Mouse (Mus musculus) liver, embryonic 15.5 days (tissue): ENCODE results near the gene Tsr1. TPM values are rescaled to one million over a fixed set of nuclear protein-coding genes. Genes with fewer than 3 reads are reported as not detected.

Source experiments
- ATAC-seq: fragments of 200-750 bp; cut with Nextera tagmentation; 2 replicates; pipeline ENCODE4 v1.8.0; 2017; ENCODE audit warnings: moderate number of reproducible peaks, mild to moderate bottlenecking, moderate library complexity; ENCODE audit not compliant: insufficient read depth
- H3K27ac ChIP-seq: fragments of 300-500 bp; sonication (generic); replicated peaks from 2 replicates; pipeline ENCODE4 v1.5.1; 2015; ENCODE audit warnings: mild to moderate bottlenecking, inconsistent platforms
- H3K27me3 ChIP-seq: fragments of 300-500 bp; sonication (generic); 2 replicates; pipeline ENCODE4 v1.6.1; 2015; ENCODE audit warnings: mild to moderate bottlenecking, inconsistent platforms
- H3K36me3 ChIP-seq: fragments of 300-500 bp; sonication (generic); replicated peaks from 2 replicates; pipeline ENCODE4 v1.6.1; 2015; ENCODE audit warnings: moderate library complexity, mild to moderate bottlenecking, inconsistent platforms
- H3K4me1 ChIP-seq: fragments of 300-500 bp; sonication (generic); replicated peaks from 2 replicates; pipeline ENCODE4 v1.6.1; 2015; ENCODE audit warnings: inconsistent platforms
- H3K4me2 ChIP-seq: fragments of 300-500 bp; sonication (generic); 2 replicates; pipeline ENCODE4 v1.6.1; 2015; ENCODE audit warnings: moderate library complexity, mild to moderate bottlenecking, inconsistent platforms
- H3K4me3 ChIP-seq: fragments of 300-500 bp; sonication (generic); replicated peaks from 2 replicates; pipeline ENCODE4 v1.5.1; 2015; ENCODE audit warnings: mild to moderate bottlenecking, inconsistent platforms
- H3K9ac ChIP-seq: fragments of 300-500 bp; sonication (generic); 2 replicates; pipeline ENCODE4 v1.6.1; 2015; ENCODE audit warnings: moderate library complexity, mild to moderate bottlenecking, inconsistent platforms
- H3K9me3 ChIP-seq: fragments of 300-500 bp; sonication (generic); replicated peaks from 2 replicates; pipeline ENCODE4 v1.6.1; 2016; ENCODE audit warnings: inconsistent platforms
- WGBS: fragments of 180-500 bp; shearing (Covaris S2); methylation state at CpG from one replicate; pipeline ENCODE4 v1.1.7; 2015; ENCODE audit warnings: mixed read lengths; ENCODE audit not compliant: insufficient replicate concordance; 5-methylcytosine and 5-hydroxymethylcytosine counted together
- polyA plus RNA-seq: library from polyadenylated mRNA; unstranded; fragments of >200 nt; fragmentation: Nextera tagmentation; extraction: Ambion mirVana; gene quantifications from 2 replicates; pipeline ENCODE4 v1.2.1, GENCODE M21; 2015

The Tsr1 gene
- polyA plus RNA-seq, 1 experiment from 2014 or later: 20.0 TPM

DNA sequence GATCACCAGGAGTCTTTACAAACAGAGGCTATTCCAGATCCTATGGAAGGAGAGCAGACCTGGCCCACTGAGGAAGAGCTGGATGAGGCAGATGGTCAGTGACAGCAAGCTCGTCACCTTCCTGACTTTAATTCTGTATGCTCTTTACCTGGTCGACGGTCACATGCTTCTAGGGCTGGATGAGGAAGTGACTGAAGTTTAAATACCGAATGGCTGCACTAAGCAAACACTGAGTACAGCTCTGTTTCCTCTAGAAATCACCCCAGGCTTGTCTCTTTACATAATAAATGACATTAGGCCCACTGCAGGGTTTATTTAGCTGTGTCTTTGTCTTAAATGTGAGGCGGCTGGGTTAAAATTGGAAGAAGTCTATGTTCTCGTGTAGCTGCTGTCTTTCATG is 3.7 kb downstream of the Tsr1 start:
- Histone ChIP-seq H3K9ac (no peak overlapping the region), H3K4me2 (no peak overlapping the region), H3K4me3 (no peak overlapping the region), H3K4me1 (peaks cover 40% of the 10 kb centered on the region), H3K9me3 (no peaks in the 10 kb centered on the region), H3K27me3 (no peaks in the 10 kb centered on the region), H3K27ac (no peak overlapping the region), H3K36me3 (peaks cover 70% of the 10 kb centered on the region)
- WGBS: 73% methylated on average over 6 of the region's 6 CpGs
- ATAC-seq: no peak

DNA sequence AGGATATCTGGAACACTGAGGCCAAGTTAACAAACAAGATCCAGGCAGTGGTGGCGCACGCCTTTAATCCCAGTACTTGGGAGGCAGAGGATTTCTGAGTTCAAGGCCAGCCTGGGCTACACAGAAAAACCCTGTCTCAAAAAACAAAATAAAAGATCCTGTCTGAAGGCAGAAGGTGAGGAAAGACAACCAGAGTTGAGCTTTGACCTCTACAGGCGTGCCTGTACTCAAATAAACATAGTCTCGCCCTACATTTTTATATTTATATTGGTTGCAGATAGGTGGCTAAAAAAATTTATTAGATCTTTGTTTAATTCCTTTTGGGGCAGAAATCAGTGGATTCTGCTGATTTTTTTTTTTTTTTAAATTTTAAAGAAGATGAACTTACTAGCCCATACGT is 4.5 kb downstream of the Tsr1 start:
- H3K9ac ChIP-seq: no peak overlapping the region
- H3K4me2 ChIP-seq: no peak overlapping the region
- H3K9me3 ChIP-seq: no peaks in the 10 kb centered on the region
- H3K27ac ChIP-seq: no peak overlapping the region
- no peak for ATAC-seq
- H3K36me3 ChIP-seq: peaks cover 79% of the 10 kb centered on the region
- peaks cover 35% of the 10 kb centered on the region for H3K4me1 ChIP-seq
- H3K27me3 ChIP-seq: no peaks in the 10 kb centered on the region
- no peak overlapping the region for H3K4me3 ChIP-seq
- WGBS: 76% methylated on average over 5 of the region's 5 CpGs

DNA sequence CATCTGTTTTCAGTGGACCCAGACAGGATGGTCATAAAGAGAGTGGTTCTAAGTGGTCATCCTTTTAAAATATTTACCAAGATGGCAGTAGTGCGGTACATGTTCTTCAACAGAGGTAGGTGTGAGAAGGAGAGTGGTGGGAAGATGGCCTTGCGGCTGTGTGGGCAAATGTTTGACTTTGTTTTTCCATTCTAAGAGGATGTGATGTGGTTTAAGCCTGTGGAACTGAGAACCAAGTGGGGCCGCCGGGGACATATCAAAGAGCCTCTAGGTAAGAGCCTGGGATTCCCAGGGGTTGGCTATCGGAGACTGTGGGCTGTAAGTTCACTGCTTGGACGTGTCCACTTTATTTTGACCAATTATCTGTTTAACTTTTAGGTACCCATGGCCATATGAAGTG is 10.0 kb downstream of the Tsr1 start:
- H3K4me1 ChIP-seq: no peaks in the 10 kb centered on the region
- WGBS: 85% methylated on average over 6 of the region's 6 CpGs
- H3K27ac ChIP-seq: no peak overlapping the region
- H3K9ac ChIP-seq: no peak overlapping the region
- H3K4me3 ChIP-seq: no peak overlapping the region
- no peak for ATAC-seq
- H3K9me3 ChIP-seq: no peaks in the 10 kb centered on the region
- H3K36me3 ChIP-seq: peaks cover 70% of the 10 kb centered on the region
- H3K27me3 ChIP-seq: no peaks in the 10 kb centered on the region
- no peak overlapping the region for H3K4me2 ChIP-seq

DNA sequence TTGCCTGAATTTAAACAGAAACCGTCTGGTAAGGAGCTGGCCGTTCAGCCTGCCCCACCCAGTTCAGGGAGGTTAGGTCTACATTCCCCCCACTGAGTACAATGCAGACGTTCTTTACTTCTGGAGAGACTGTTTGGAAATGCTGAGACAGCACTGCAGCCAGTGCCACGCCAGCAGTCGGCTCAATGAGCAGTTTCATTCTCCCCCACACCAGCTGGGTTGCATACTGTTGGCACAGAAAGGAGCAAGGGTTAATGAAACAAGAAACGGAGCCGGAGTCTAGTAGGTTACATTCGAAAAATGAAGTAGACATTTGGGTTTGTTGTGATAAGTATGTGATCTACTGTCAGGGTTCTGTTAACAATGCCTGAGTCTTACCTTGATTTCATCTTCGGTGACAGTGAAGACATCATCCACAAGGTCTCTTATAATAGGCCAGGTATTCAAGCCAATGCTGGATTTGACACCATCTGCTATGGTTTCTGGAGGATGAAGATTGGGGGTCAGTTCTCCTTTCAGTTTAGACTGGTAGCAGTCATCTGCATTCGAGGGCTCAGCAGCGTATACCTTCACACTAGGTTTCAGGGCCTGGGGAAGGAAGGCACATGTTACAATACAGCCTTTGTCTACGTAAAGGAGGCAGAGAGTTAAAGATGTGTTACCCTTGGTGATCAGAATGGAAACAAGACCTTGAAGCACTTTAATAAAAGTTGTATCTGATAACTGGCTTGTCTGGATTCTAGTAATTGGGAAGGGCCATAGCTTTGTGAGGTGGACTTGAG is 10.9 kb downstream of the Tsr1 start:
- Histone ChIP-seq H3K27me3 (no peaks in the 10 kb centered on the region), H3K9ac (no peak overlapping the region), H3K4me1 (no peaks in the 10 kb centered on the region), H3K4me2 (no peak overlapping the region), H3K36me3 (peaks cover 61% of the 10 kb centered on the region), H3K4me3 (no peak overlapping the region), H3K27ac (no peak overlapping the region), H3K9me3 (no peaks in the 10 kb centered on the region)
- ATAC-seq: no peak
- 66% methylated on average over 12 of the region's 12 CpGs for WGBS

DNA sequence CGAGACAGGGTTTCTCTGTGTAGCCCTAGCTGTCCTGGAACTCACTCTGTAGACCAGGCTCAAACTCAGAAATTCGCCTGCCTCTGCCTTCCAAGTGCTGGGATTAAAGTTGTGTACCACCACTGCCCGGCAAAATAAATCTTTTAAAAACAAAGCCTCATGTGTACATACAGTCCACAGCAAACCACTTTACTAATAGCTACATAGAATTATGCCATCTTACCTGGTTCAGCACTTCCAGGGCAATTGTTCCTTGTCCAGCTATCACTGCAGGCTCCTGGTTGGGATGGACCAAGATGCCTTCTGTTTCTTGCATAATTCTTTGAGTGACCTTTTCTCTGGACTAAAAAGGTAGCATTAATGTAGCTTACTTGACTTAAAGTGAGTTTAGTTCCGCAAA is 12.1 kb downstream of the Tsr1 start:
- H3K36me3 ChIP-seq: peaks cover 49% of the 10 kb centered on the region
- ATAC-seq: no peak
- no peak overlapping the region for H3K4me3 ChIP-seq
- no peak overlapping the region for H3K9ac ChIP-seq
- H3K4me1 ChIP-seq: no peaks in the 10 kb centered on the region
- no peak overlapping the region for H3K4me2 ChIP-seq
- H3K27me3 ChIP-seq: no peaks in the 10 kb centered on the region
- no peaks in the 10 kb centered on the region for H3K9me3 ChIP-seq
- no peak overlapping the region for H3K27ac ChIP-seq
- 68% methylated on average over 4 of the region's 4 CpGs for WGBS

DNA sequence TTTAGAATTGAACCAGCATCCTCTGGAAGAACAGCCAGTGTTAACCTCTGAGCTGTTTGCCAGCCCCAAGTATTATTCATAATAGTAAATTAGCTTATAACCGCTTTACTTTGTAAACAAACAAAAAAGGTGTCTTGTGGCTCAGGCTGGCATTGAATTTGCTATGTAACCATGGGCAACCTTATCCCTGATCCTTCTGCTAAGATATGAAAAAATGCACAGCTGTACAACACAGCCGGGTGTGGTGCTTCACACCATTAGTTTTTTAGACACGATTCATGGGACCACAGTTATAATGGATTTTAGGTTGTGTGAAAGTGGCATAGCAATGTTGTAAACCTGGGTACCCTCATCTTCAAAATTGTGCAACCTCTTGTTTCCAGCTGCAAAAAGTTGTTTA is 14.6 kb downstream of the Tsr1 start:
- no peaks in the 10 kb centered on the region for H3K4me1 ChIP-seq
- H3K4me2 ChIP-seq: no peak overlapping the region
- H3K9me3 ChIP-seq: no peaks in the 10 kb centered on the region
- 56% methylated on average over 3 of the region's 3 CpGs for WGBS
- H3K27me3 ChIP-seq: no peaks in the 10 kb centered on the region
- no peak overlapping the region for H3K9ac ChIP-seq
- no peak overlapping the region for H3K4me3 ChIP-seq
- H3K36me3 ChIP-seq: peaks cover 24% of the 10 kb centered on the region
- H3K27ac ChIP-seq: no peak overlapping the region
- ATAC-seq: no peak

DNA sequence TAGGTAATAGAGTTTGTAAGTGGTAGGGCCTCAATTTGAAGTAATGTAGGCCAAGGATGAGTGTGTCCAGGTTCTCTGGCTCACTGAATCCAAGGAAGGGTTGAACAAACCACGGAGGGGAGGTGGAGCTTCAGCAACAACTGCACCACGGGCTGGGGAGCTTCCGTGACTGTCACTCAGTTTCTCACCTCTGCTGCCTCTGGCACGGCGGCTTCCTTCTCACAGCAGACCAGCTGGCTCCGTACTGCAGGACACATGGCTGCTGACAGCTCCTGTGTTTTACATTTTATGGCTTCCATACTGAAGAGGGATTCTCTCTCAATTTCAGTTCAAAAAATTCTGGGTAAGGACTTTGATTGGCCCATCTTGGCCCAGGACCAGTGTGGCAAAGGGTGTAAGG is 21.4 kb downstream of the Tsr1 start:
- Histone ChIP-seq H3K36me3 (peaks cover 13% of the 10 kb centered on the region; the same call in 1 of the 2 replicates), H3K4me3 (no peak overlapping the region), H3K27me3 (no peaks in the 10 kb centered on the region), H3K4me1 (peaks cover 5% of the 10 kb centered on the region), H3K9me3 (no peaks in the 10 kb centered on the region), H3K27ac (no peak overlapping the region), H3K9ac (no peak overlapping the region), H3K4me2 (no peak overlapping the region)
- 65% methylated on average over 6 of the region's 6 CpGs for WGBS
- ATAC-seq: no peak

DNA sequence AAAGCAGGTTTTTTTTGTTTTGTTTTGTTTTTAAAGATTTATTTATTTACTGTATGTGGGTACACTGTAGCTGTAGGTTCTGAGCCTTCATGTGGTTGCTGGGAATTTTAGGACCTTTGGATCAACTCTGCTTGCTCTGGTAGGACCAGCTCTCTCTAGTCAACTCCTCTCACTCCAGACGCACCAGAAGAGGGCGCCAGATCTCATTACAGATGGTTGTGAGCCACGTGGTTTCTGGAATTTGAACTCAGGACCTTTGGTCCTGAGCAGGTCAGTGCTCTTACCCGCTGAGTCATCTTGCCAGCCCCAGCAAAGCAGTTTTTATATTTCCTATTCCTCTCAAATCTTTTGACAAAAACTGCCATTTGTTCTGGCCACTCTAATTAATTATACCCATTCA is 26.3 kb downstream of the Tsr1 start:
- H3K27ac ChIP-seq: no peak overlapping the region
- no peak overlapping the region for H3K4me3 ChIP-seq
- no peaks in the 10 kb centered on the region for H3K9me3 ChIP-seq
- peaks cover 23% of the 10 kb centered on the region for H3K4me1 ChIP-seq
- ATAC-seq: no peak
- WGBS: 38% methylated on average over 4 of the region's 4 CpGs
- H3K27me3 ChIP-seq: no peaks in the 10 kb centered on the region
- no peak overlapping the region for H3K4me2 ChIP-seq
- peaks cover 3% of the 10 kb centered on the region; the same call in 1 of the 2 replicates for H3K36me3 ChIP-seq
- H3K9ac ChIP-seq: no peak overlapping the region

DNA sequence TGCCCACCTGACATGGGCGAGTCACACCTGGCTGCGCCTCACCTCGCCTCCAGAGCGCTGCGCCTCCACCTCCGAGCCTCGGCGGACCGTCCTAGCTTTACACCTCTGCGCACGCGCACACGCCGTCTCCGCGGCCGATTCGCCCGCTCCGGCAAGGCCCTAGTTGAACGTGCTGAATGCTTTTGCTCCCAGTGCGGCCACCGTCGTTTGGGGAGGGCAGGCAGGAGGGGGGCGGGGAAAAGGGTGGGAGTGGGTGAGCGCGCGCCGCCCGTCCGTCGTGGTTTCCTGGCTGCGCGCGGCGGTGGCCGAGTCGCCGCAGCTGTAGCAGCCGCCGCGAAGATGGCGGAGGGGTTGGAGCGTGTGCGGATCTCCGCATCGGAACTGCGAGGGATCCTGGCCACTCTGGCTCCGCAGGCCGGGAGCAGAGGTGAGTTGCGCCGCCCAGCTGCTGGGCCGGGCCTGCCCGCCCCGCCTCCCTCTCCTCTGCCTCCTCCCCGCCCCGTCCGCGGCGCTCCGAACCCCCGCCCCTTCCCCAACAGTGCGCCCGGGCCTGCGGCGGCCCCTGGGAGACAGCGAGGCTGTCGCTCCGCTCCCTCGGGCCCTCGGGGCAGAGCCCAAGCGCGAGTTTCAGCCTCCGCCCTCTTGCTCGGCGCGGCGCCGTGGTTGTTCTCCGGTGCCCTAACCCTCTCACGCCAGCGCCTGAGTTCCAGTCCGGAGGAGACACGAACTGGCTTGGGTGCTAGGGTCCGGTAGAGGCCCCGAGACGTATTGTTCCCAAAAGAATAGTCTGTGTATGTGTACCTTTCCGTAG is 27.9 kb downstream of the Tsr1 start, which contains the start of the genes Smg6 and Srr:
TSS of gene Smg6 (plus strand) at position 247 of the 811 bp plus-strand sequence.
TSS of gene Srr (minus strand) at position 372 of the 811 bp plus-strand sequence.
- Histone ChIP-seq H3K9ac (peak within 1 kb of the TSS; percentile 84), H3K4me1 (peaks cover 25% of the 10 kb centered on the region), H3K27me3 (no peaks in the 10 kb centered on the region), H3K36me3 (peaks cover 12% of the 10 kb centered on the region; the same call in 1 of the 2 replicates), H3K27ac (peak within 1 kb of the TSS; percentile 94), H3K9me3 (no peaks in the 10 kb centered on the region), H3K4me2 (peak within 1 kb of the TSS; percentile 76), H3K4me3 (peak within 1 kb of the TSS; percentile 71)
- WGBS: 0% methylated on average over 68 of the region's 88 CpGs
- peak; percentile 95 for ATAC-seq

DNA sequence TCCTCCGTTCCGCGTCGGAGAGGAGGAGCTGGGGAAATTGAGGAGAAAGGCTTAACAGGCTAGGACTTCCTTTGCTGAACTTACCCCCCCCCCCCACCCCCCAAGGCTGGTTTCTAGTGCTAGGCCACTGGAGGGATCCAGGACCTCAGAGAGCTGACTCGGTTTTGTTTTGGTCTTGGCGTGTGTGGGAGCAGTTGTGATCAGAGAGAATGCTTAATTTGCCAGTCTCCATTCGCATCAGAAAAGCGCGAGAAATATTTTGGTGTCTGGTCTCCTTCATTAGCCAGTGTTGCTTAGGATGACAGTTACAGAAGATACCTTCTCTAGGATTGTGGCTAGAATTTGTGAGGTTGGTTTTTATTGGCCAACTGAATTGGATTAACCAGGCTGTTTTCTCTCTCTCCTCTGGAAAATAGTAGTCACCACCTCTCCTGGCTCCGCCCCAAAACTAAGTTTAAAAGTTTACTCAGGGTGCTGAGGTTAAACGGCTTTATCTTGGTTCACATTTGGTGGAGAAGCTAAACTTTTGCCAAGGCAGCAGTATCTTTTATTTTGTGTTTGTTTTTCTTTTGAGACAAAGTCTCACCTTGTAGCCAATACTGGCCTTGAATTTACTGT is 28.6 kb downstream of the Tsr1 start:
- Histone ChIP-seq H3K36me3 (peaks cover 12% of the 10 kb centered on the region), H3K27ac (peak overlapping the region; percentile 94), H3K27me3 (no peaks in the 10 kb centered on the region), H3K4me2 (peak overlapping the region; percentile 76), H3K9me3 (no peaks in the 10 kb centered on the region), H3K9ac (peak overlapping the region; percentile 84), H3K4me3 (peak overlapping the region; percentile 71), H3K4me1 (peaks cover 29% of the 10 kb centered on the region)
- WGBS: 3% methylated on average over 11 of the region's 11 CpGs
- 0 out of 2 replicates have a peak, but pooled peaks have one; percentile 0 for ATAC-seq

DNA sequence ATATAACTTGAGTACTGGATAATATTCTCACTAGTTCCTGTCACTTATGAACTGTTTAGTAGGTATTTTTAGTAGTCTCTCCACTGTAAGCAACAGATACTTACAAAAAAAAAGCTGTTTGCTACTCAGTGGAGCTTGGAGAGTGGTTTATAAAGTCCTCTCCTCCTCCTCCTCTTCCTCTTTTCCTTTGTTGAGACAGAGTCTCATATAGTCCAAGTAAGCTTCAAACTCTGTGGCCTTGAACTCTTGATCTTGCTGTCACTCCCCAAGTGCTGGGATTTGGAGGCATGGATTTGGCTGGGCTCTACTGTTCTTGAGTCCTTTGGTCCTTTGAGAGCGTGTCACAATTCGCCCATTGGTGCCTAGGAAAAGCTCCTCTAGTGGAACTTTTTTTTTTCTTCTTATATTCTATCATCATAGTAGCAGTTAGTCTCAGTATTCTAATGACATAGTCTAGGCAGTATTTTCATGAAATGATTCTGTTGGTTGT is 29.4 kb downstream of the Tsr1 start:
- peaks cover 18% of the 10 kb centered on the region for H3K36me3 ChIP-seq
- peak overlapping the region; percentile 71 for H3K4me3 ChIP-seq
- no peak for ATAC-seq
- H3K9ac ChIP-seq: no peak overlapping the region
- WGBS: 80% methylated on average over 2 of the region's 2 CpGs
- H3K9me3 ChIP-seq: no peaks in the 10 kb centered on the region
- H3K4me1 ChIP-seq: peaks cover 30% of the 10 kb centered on the region
- peak overlapping the region; percentile 94 for H3K27ac ChIP-seq
- H3K27me3 ChIP-seq: no peaks in the 10 kb centered on the region
- peak overlapping the region; percentile 76 for H3K4me2 ChIP-seq
